Mouse (Mus musculus): Measurements from ENCODE around the gene 3110082I17Rik. TPM values are rescaled to one million over a fixed set of nuclear protein-coding genes. Genes with fewer than 3 reads are reported as not detected.

3110082I17Rik gene
- polyA plus RNA-seq, 1 experiment: 4.8 TPM

- peaks cover 2% of the 10 kb centered on the region; the same call in 1 of the 2 replicates for H3K36me3 ChIP-seq (ENCODE audit: control insufficient read depth, insufficient read depth, low read length)
- TF ChIP-seq CTCF (conservative IDR thresholded peaks at IDR 0.05; ENCODE audit: insufficient read depth, insufficient read length, low read depth, low read length) (no peak), POLR2A (IDR thresholded peaks at IDR 0.05; ENCODE audit: low read depth, low read length) (no peak)
- no peak for DNase-seq
- no peaks in the 10 kb centered on the region for H3K4me1 ChIP-seq (ENCODE audit: control insufficient read depth, insufficient read depth, low read length)
- H3K27me3 ChIP-seq (replicated peaks; ENCODE audit: control insufficient read depth, insufficient read depth, low read length): no peaks in the 10 kb centered on the region
- H3K27ac ChIP-seq (ENCODE audit: insufficient read depth, low read depth, low read length): no peak overlapping the region
- WGBS: 74% methylated on average over 9 of the region's 9 CpGs
- no peak overlapping the region for H3K4me3 ChIP-seq (ENCODE audit: insufficient read depth, low read depth, low read length)
These were observed 14.4 kb upstream of the 3110082I17Rik start for GRCm38 (mm10) chr5:139474741-139475140.

- 47% methylated on average over 5 of the region's 5 CpGs for WGBS
These were observed 7.7 kb upstream of the 3110082I17Rik start for GRCm38 (mm10) chr5:139467998-139468397.

GRCm38 (mm10) chr5:139466801-139467200 is 6.5 kb upstream of the 3110082I17Rik start:
- no peak for DNase-seq
- TF ChIP-seq POLR2A (IDR thresholded peaks at IDR 0.05; ENCODE audit: low read depth, low read length) (no peak), CTCF (conservative IDR thresholded peaks at IDR 0.05; ENCODE audit: insufficient read depth, insufficient read length, low read depth, low read length) (no peak)
- Histone ChIP-seq H3K27ac (ENCODE audit: insufficient read depth, low read depth, low read length) (no peak overlapping the region), H3K27me3 (replicated peaks; ENCODE audit: control insufficient read depth, insufficient read depth, low read length) (no peaks in the 10 kb centered on the region), H3K36me3 (ENCODE audit: control insufficient read depth, insufficient read depth, low read length) (no peaks in the 10 kb centered on the region; the same call in 1 of the 2 replicates), H3K4me1 (ENCODE audit: control insufficient read depth, insufficient read depth, low read length) (no peaks in the 10 kb centered on the region), H3K4me3 (ENCODE audit: insufficient read depth, low read depth, low read length) (no peak overlapping the region)
- 78% methylated on average over 4 of the region's 4 CpGs for WGBS

More at GRCm38 (mm10) chr5:139467998-139468397, 7.7 kb upstream of the 3110082I17Rik start:
- DNase-seq: peak; percentile 13
- no peaks in the 10 kb centered on the region for H3K4me1 ChIP-seq (ENCODE audit: control insufficient read depth, insufficient read depth, low read length)
- H3K4me3 ChIP-seq (ENCODE audit: insufficient read depth, low read depth, low read length): no peak overlapping the region
- TF ChIP-seq POLR2A (IDR thresholded peaks at IDR 0.05; ENCODE audit: low read depth, low read length) (no peak), CTCF (conservative IDR thresholded peaks at IDR 0.05; ENCODE audit: insufficient read depth, insufficient read length, low read depth, low read length) (peak; percentile 51)
- no peak overlapping the region for H3K27ac ChIP-seq (ENCODE audit: insufficient read depth, low read depth, low read length)
- H3K36me3 ChIP-seq (ENCODE audit: control insufficient read depth, insufficient read depth, low read length): no peaks in the 10 kb centered on the region; the same call in 1 of the 2 replicates
- no peaks in the 10 kb centered on the region for H3K27me3 ChIP-seq (replicated peaks; ENCODE audit: control insufficient read depth, insufficient read depth, low read length)

- H3K36me3 ChIP-seq (ENCODE audit: control insufficient read depth, insufficient read depth, low read length): no peaks in the 10 kb centered on the region
- H3K27me3 ChIP-seq (replicated peaks; ENCODE audit: control insufficient read depth, insufficient read depth, low read length): no peaks in the 10 kb centered on the region
- WGBS: 73% methylated on average over 2 of the region's 2 CpGs
These were observed 6.0 kb upstream of the 3110082I17Rik start for GRCm38 (mm10) chr5:139466373-139466772.

GRCm38 (mm10) chr5:139464874-139465273 is 4.5 kb upstream of the 3110082I17Rik start:
- Histone ChIP-seq H3K27ac (ENCODE audit: insufficient read depth, low read depth, low read length) (no peak overlapping the region), H3K4me3 (ENCODE audit: insufficient read depth, low read depth, low read length) (no peak overlapping the region), H3K36me3 (ENCODE audit: control insufficient read depth, insufficient read depth, low read length) (no peaks in the 10 kb centered on the region), H3K4me1 (ENCODE audit: control insufficient read depth, insufficient read depth, low read length) (0 out of 2 replicates have a peak, but pooled peaks cover 2% of the 10 kb centered on the region), H3K27me3 (replicated peaks; ENCODE audit: control insufficient read depth, insufficient read depth, low read length) (no peaks in the 10 kb centered on the region)
- WGBS: 53% methylated on average over 4 of the region's 4 CpGs
- TF ChIP-seq CTCF (conservative IDR thresholded peaks at IDR 0.05; ENCODE audit: insufficient read depth, insufficient read length, low read depth, low read length): no peak
- no peak for TF ChIP-seq POLR2A (IDR thresholded peaks at IDR 0.05; ENCODE audit: low read depth, low read length)
- DNase-seq: no peak

More at GRCm38 (mm10) chr5:139466373-139466772, 6.0 kb upstream of the 3110082I17Rik start:
- no peak for DNase-seq
- H3K27ac ChIP-seq (ENCODE audit: insufficient read depth, low read depth, low read length): no peak overlapping the region
- H3K4me1 ChIP-seq (ENCODE audit: control insufficient read depth, insufficient read depth, low read length): no peaks in the 10 kb centered on the region
- no peak for TF ChIP-seq CTCF (conservative IDR thresholded peaks at IDR 0.05; ENCODE audit: insufficient read depth, insufficient read length, low read depth, low read length)
- TF ChIP-seq POLR2A (IDR thresholded peaks at IDR 0.05; ENCODE audit: low read depth, low read length): no peak
- H3K4me3 ChIP-seq (ENCODE audit: insufficient read depth, low read depth, low read length): no peak overlapping the region

- Histone ChIP-seq H3K27me3 (replicated peaks; ENCODE audit: control insufficient read depth, insufficient read depth, low read length) (no peaks in the 10 kb centered on the region), H3K36me3 (ENCODE audit: control insufficient read depth, insufficient read depth, low read length) (no peaks in the 10 kb centered on the region), H3K4me3 (ENCODE audit: insufficient read depth, low read depth, low read length) (peak overlapping the region; percentile 67), H3K4me1 (ENCODE audit: control insufficient read depth, insufficient read depth, low read length) (0 out of 2 replicates have a peak, but pooled peaks cover 3% of the 10 kb centered on the region), H3K27ac (ENCODE audit: insufficient read depth, low read depth, low read length) (no peak overlapping the region)
- no peak for DNase-seq
- 5% methylated on average over 10 of the region's 10 CpGs for WGBS
- TF ChIP-seq POLR2A (IDR thresholded peaks at IDR 0.05; ENCODE audit: low read depth, low read length): no peak
- no peak for TF ChIP-seq CTCF (conservative IDR thresholded peaks at IDR 0.05; ENCODE audit: insufficient read depth, insufficient read length, low read depth, low read length)
These were observed 389 bp downstream of the 3110082I17Rik start for GRCm38 (mm10) chr5:139459938-139460337.

GRCm38 (mm10) chr5:139457241-139457640 is 3.1 kb downstream of the 3110082I17Rik start:
- Histone ChIP-seq H3K36me3 (ENCODE audit: control insufficient read depth, insufficient read depth, low read length) (no peaks in the 10 kb centered on the region), H3K27ac (ENCODE audit: insufficient read depth, low read depth, low read length) (no peak overlapping the region), H3K4me3 (ENCODE audit: insufficient read depth, low read depth, low read length) (no peak overlapping the region), H3K27me3 (replicated peaks; ENCODE audit: control insufficient read depth, insufficient read depth, low read length) (no peaks in the 10 kb centered on the region), H3K4me1 (ENCODE audit: control insufficient read depth, insufficient read depth, low read length) (0 out of 2 replicates have a peak, but pooled peaks cover 3% of the 10 kb centered on the region)
- 83% methylated on average over 8 of the region's 8 CpGs for WGBS
- TF ChIP-seq POLR2A (IDR thresholded peaks at IDR 0.05; ENCODE audit: low read depth, low read length) (no peak), CTCF (conservative IDR thresholded peaks at IDR 0.05; ENCODE audit: insufficient read depth, insufficient read length, low read depth, low read length) (no peak)
- no peak for DNase-seq
